In genomic region chr4:48253266-48253665, GRCm38 (mm10) we compare ENCODE assay signal across 2 mouse cellular contexts.
A peak's percentile ranks its signal among the peaks of the same experiment; 100 is the strongest.
TF ChIP-seq lines count a peak whose summit lies in the region.

No protein-coding gene starts in this region.

TF ChIP-seq in CH12.LX, 34 proteins besides CTCF, POLR2A, EP300 and RAD21 (continued from another document):
- 0 out of 2 replicates have a peak, but pooled peaks have one; percentile 7 for TF ChIP-seq ETS1 (conservative IDR thresholded peaks at IDR 0.05; ENCODE audit: low read depth, low read length)

TF ChIP-seq in myocyte, 11 proteins besides CTCF, POLR2A, EP300 and RAD21:
- TF ChIP-seq MYOD1 (IDR thresholded peaks at IDR 0.05; ENCODE audit: control insufficient read depth in 1 of 3, insufficient read length in 2 of 3, low read depth in 2 of 3) = no peak
- TF ChIP-seq MAX (IDR thresholded peaks at IDR 0.05; ENCODE audit: low read depth) = no peak
- TF ChIP-seq SRF (IDR thresholded peaks at IDR 0.05; ENCODE audit: control insufficient read depth, insufficient read length, low read depth) = no peak
- no peak for TF ChIP-seq TCF12 (IDR thresholded peaks at IDR 0.05; ENCODE audit: insufficient read depth, poor library complexity, severe bottlenecking)
- TF ChIP-seq REST (IDR thresholded peaks at IDR 0.05; ENCODE audit: insufficient read depth, insufficient read length) = no peak
- no peak for TF ChIP-seq MYOG (IDR thresholded peaks at IDR 0.05; ENCODE audit: control insufficient read depth in 1 of 3, insufficient read depth in 1 of 3, insufficient read length in 2 of 3, low read depth in 2 of 3)
- TF ChIP-seq USF1 (IDR thresholded peaks at IDR 0.05; ENCODE audit: low read depth) = no peak
- no peak for TF ChIP-seq POLR2AphosphoS2 (IDR thresholded peaks at IDR 0.05; ENCODE audit: insufficient read length, low read depth)
- TF ChIP-seq CEBPB (IDR thresholded peaks at IDR 0.05; ENCODE audit: insufficient read depth, poor library complexity, severe bottlenecking) = no peak
- no peak for TF ChIP-seq TCF3 (IDR thresholded peaks at IDR 0.05; ENCODE audit: insufficient read length, low read depth)
- no peak for TF ChIP-seq E2F4 (IDR thresholded peaks at IDR 0.05; ENCODE audit: insufficient read depth)
